Mouse (Mus musculus) limb, embryonic 15.5 days (tissue): ENCODE measurements at regions not wholly inside any gene's neighbourhood (a gene's known extent, or its start where the extent isn't known, plus 50 kb on each side); places are given as distances from the start of the nearest gene placed in this dataset.

Experiments
- ATAC-seq: fragments of 200-750 bp; cut with Nextera tagmentation; 2 replicates; pipeline ENCODE4 v1.8.0; 2017; ENCODE audit warnings: low read depth, moderate TSS enrichment; ENCODE audit not compliant: insufficient number of reproducible peaks, low FRiP score, low TSS enrichment
- H3K27ac ChIP-seq: fragments of 300-500 bp; sonication (generic); 2 replicates; pipeline ENCODE4 v1.5.1; 2015; ENCODE audit warnings: moderate library complexity, mild to moderate bottlenecking, inconsistent platforms
- H3K27me3 ChIP-seq: fragments of 300-500 bp; sonication (generic); 2 replicates; pipeline ENCODE4 v1.6.1; 2015; ENCODE audit warnings: inconsistent platforms
- H3K36me3 ChIP-seq: fragments of 300-500 bp; sonication (generic); 2 replicates; pipeline ENCODE4 v1.6.1; 2015; ENCODE audit warnings: inconsistent platforms
- H3K4me1 ChIP-seq: fragments of 300-500 bp; sonication (generic); 2 replicates; pipeline ENCODE4 v1.6.1; 2015; ENCODE audit warnings: inconsistent platforms
- H3K4me2 ChIP-seq: fragments of 300-500 bp; sonication (generic); 2 replicates; pipeline ENCODE4 v1.6.1; 2015; ENCODE audit warnings: mild to moderate bottlenecking, inconsistent platforms
- H3K4me3 ChIP-seq: fragments of 300-500 bp; sonication (generic); 2 replicates; pipeline ENCODE4 v1.5.1; 2015; ENCODE audit warnings: mild to moderate bottlenecking, inconsistent platforms
- H3K9ac ChIP-seq: fragments of 300-500 bp; sonication (generic); 2 replicates; pipeline ENCODE4 v1.6.1; 2015; ENCODE audit warnings: inconsistent platforms
- H3K9me3 ChIP-seq: fragments of 300-500 bp; sonication (generic); 2 replicates; pipeline ENCODE4 v1.6.1; 2016; ENCODE audit warnings: inconsistent platforms
- WGBS: fragments of 180-500 bp; shearing (Covaris S2); methylation state at CpG from one replicate; pipeline ENCODE4 v1.1.7; 2015; 5-methylcytosine and 5-hydroxymethylcytosine counted together

- Histone ChIP-seq H3K36me3 (no peaks in the 10 kb centered on the region), H3K4me1 (no peaks in the 10 kb centered on the region), H3K4me2 (no peak overlapping the region), H3K9me3 (no peaks in the 10 kb centered on the region), H3K27ac (no peak overlapping the region), H3K9ac (no peak overlapping the region), H3K4me3 (no peak overlapping the region), H3K27me3 (no peaks in the 10 kb centered on the region)
- 91% methylated on average over 3 of the region's 3 CpGs for WGBS
- no peak for ATAC-seq
These were observed 216.4 kb downstream of the Lmx1a start for GRCm38 (mm10) chr1:167905424-167905823.

GRCm38 (mm10) chr1:167912074-167912473 lies 223.0 kb downstream of the Lmx1a start:
- Histone ChIP-seq H3K4me3 (no peak overlapping the region), H3K9me3 (no peaks in the 10 kb centered on the region), H3K9ac (no peak overlapping the region), H3K4me2 (no peak overlapping the region), H3K36me3 (no peaks in the 10 kb centered on the region), H3K27me3 (no peaks in the 10 kb centered on the region), H3K4me1 (no peaks in the 10 kb centered on the region), H3K27ac (no peak overlapping the region)
- WGBS = 69% methylated on average over 3 of the region's 3 CpGs
- ATAC-seq = no peak

GRCm38 (mm10) chr1:167914982-167915561 lies 226.0 kb downstream of the Lmx1a start:
- Histone ChIP-seq H3K4me1 (no peaks in the 10 kb centered on the region), H3K9me3 (no peaks in the 10 kb centered on the region), H3K4me2 (no peak overlapping the region), H3K4me3 (no peak overlapping the region), H3K27ac (no peak overlapping the region), H3K27me3 (no peaks in the 10 kb centered on the region), H3K9ac (no peak overlapping the region), H3K36me3 (no peaks in the 10 kb centered on the region)
- no peak for ATAC-seq
- 21% methylated on average over 7 of the region's 7 CpGs for WGBS

GRCm38 (mm10) chr1:167915578-167916275 lies 226.7 kb downstream of the Lmx1a start:
- H3K27ac ChIP-seq = no peak overlapping the region
- H3K9me3 ChIP-seq = no peaks in the 10 kb centered on the region
- no peak overlapping the region for H3K4me3 ChIP-seq
- no peak overlapping the region for H3K4me2 ChIP-seq
- no peaks in the 10 kb centered on the region for H3K27me3 ChIP-seq
- WGBS = 54% methylated on average over 6 of the region's 6 CpGs
- ATAC-seq = no peak
- no peaks in the 10 kb centered on the region for H3K4me1 ChIP-seq
- H3K9ac ChIP-seq = no peak overlapping the region
- no peaks in the 10 kb centered on the region for H3K36me3 ChIP-seq

GRCm38 (mm10) chr1:167922917-167923316 lies 233.9 kb downstream of the Lmx1a start:
- no peak for ATAC-seq
- H3K36me3 ChIP-seq = no peaks in the 10 kb centered on the region
- WGBS = 87% methylated on average over 7 of the region's 7 CpGs
- H3K4me2 ChIP-seq = no peak overlapping the region
- H3K9me3 ChIP-seq = no peaks in the 10 kb centered on the region
- no peak overlapping the region for H3K9ac ChIP-seq
- H3K4me1 ChIP-seq = no peaks in the 10 kb centered on the region
- peaks cover 8% of the 10 kb centered on the region for H3K27me3 ChIP-seq
- H3K27ac ChIP-seq = no peak overlapping the region
- no peak overlapping the region for H3K4me3 ChIP-seq

- Histone ChIP-seq H3K9ac (no peak overlapping the region), H3K4me2 (no peak overlapping the region), H3K27ac (no peak overlapping the region)
These were observed 239.0 kb downstream of the Lmx1a start for GRCm38 (mm10) chr1:167928060-167928467.

GRCm38 (mm10) chr1:167929729-167930341 lies 240.8 kb downstream of the Lmx1a start:
- Histone ChIP-seq H3K27me3 (peaks cover 23% of the 10 kb centered on the region), H3K4me3 (peak overlapping the region; percentile 42), H3K4me1 (peaks cover 9% of the 10 kb centered on the region; the same call in 1 of the 2 replicates), H3K36me3 (no peaks in the 10 kb centered on the region), H3K27ac (no peak overlapping the region), H3K9ac (peak overlapping the region; percentile 35; the same call in 1 of the 2 replicates), H3K4me2 (peak overlapping the region; percentile 92), H3K9me3 (no peaks in the 10 kb centered on the region)
- 2% methylated on average over 28 of the region's 28 CpGs for WGBS
- no peak for ATAC-seq

More at GRCm38 (mm10) chr1:167928060-167928467, 239.0 kb downstream of the Lmx1a start:
- no peaks in the 10 kb centered on the region for H3K9me3 ChIP-seq
- no peak for ATAC-seq
- no peak overlapping the region for H3K4me3 ChIP-seq
- 15% methylated on average over 4 of the region's 4 CpGs for WGBS
- peaks cover 23% of the 10 kb centered on the region for H3K27me3 ChIP-seq
- no peaks in the 10 kb centered on the region for H3K36me3 ChIP-seq
- H3K4me1 ChIP-seq = peaks cover 9% of the 10 kb centered on the region; the same call in 1 of the 2 replicates

GRCm38 (mm10) chr1:167932088-167932487 lies 243.1 kb downstream of the Lmx1a start:
- H3K4me2 ChIP-seq = no peak overlapping the region
- no peak overlapping the region for H3K27ac ChIP-seq
- 39% methylated on average over 2 of the region's 2 CpGs for WGBS
- H3K4me1 ChIP-seq = peaks cover 9% of the 10 kb centered on the region; the same call in 1 of the 2 replicates
- no peak overlapping the region for H3K4me3 ChIP-seq
- no peak for ATAC-seq
- H3K36me3 ChIP-seq = no peaks in the 10 kb centered on the region
- no peak overlapping the region for H3K9ac ChIP-seq
- H3K9me3 ChIP-seq = no peaks in the 10 kb centered on the region
- H3K27me3 ChIP-seq = peaks cover 23% of the 10 kb centered on the region

- no peak for ATAC-seq
These were observed 247.7 kb downstream of the Lmx1a start for GRCm38 (mm10) chr1:167936726-167937125.

GRCm38 (mm10) chr1:167938176-167938575 lies 249.1 kb downstream of the Lmx1a start:
- Histone ChIP-seq H3K4me1 (no peaks in the 10 kb centered on the region), H3K27ac (no peak overlapping the region), H3K4me2 (no peak overlapping the region), H3K27me3 (0 out of 2 replicates have a peak, but pooled peaks cover 5% of the 10 kb centered on the region), H3K36me3 (no peaks in the 10 kb centered on the region), H3K9me3 (no peaks in the 10 kb centered on the region), H3K9ac (no peak overlapping the region), H3K4me3 (no peak overlapping the region)
- no peak for ATAC-seq
- WGBS = 88% methylated on average over 2 of the region's 2 CpGs

More at GRCm38 (mm10) chr1:167936726-167937125, 247.7 kb downstream of the Lmx1a start:
- Histone ChIP-seq H3K36me3 (no peaks in the 10 kb centered on the region), H3K4me2 (no peak overlapping the region), H3K27me3 (0 out of 2 replicates have a peak, but pooled peaks cover 5% of the 10 kb centered on the region), H3K4me1 (no peaks in the 10 kb centered on the region), H3K9ac (no peak overlapping the region), H3K4me3 (no peak overlapping the region), H3K9me3 (no peaks in the 10 kb centered on the region), H3K27ac (no peak overlapping the region)
- 77% methylated on average over 4 of the region's 4 CpGs for WGBS

GRCm38 (mm10) chr1:167942037-167942470 lies 253.0 kb downstream of the Lmx1a start:
- 46% methylated on average over 8 of the region's 8 CpGs for WGBS
- Histone ChIP-seq H3K4me1 (no peaks in the 10 kb centered on the region), H3K9ac (no peak overlapping the region), H3K4me3 (no peak overlapping the region), H3K27me3 (0 out of 2 replicates have a peak, but pooled peaks cover 5% of the 10 kb centered on the region), H3K36me3 (no peaks in the 10 kb centered on the region), H3K9me3 (no peaks in the 10 kb centered on the region), H3K27ac (no peak overlapping the region), H3K4me2 (no peak overlapping the region)
- no peak for ATAC-seq

GRCm38 (mm10) chr1:167943121-167943520 lies 254.1 kb downstream of the Lmx1a start:
- no peaks in the 10 kb centered on the region for H3K9me3 ChIP-seq
- WGBS = 70% methylated on average over 8 of the region's 8 CpGs
- H3K27me3 ChIP-seq = 0 out of 2 replicates have a peak, but pooled peaks cover 5% of the 10 kb centered on the region
- H3K4me1 ChIP-seq = no peaks in the 10 kb centered on the region
- H3K27ac ChIP-seq = no peak overlapping the region
- no peak overlapping the region for H3K4me2 ChIP-seq
- no peaks in the 10 kb centered on the region for H3K36me3 ChIP-seq
- ATAC-seq = no peak
- H3K4me3 ChIP-seq = no peak overlapping the region
- H3K9ac ChIP-seq = no peak overlapping the region
